Mouse (Mus musculus): ENCODE measurements around the gene Gpr55. TPM values are rescaled to one million over a fixed set of nuclear protein-coding genes. Genes with fewer than 3 reads are reported as not detected.
A peak's percentile ranks its signal among the peaks of the same experiment; 100 is the strongest.

The Gpr55 gene
- polyA plus RNA-seq, 1 experiment from 2014 or later = not detected

GRCm38 (mm10) chr1:85949085-85949684 is 11.6 kb downstream of the Gpr55 start:
- ATAC-seq (replicated peaks; ENCODE audit: insufficient number of reproducible peaks, low FRiP score, low TSS enrichment) = no peak
- no peaks in the 10 kb centered on the region for H3K9me3 ChIP-seq (replicated peaks; ENCODE audit: control insufficient read depth, low read length)

DNA sequence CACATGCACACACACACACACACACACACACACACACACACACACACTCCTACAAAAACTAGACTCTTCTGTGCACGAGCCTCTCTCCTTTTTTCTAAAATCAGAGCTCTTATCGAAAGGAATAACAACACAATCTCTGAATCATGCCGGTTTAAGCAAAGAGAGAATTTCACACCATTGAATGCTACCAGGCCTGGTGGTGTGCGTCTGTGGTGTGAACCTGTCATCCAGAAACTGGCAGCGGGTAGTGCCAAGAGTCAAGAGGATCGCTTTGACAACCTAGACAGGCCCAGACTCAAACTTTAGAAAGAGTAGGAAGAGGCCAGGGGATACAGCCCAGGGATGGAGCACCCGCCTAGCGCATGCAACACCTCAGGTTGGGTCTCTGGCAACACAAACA is 18.5 kb downstream of the Gpr55 start:
- Histone ChIP-seq H3K9ac (ENCODE audit: low read depth, low read length) (no peak overlapping the region), H3K27me3 (ENCODE audit: control insufficient read depth, insufficient read depth, low read length) (no peaks in the 10 kb centered on the region), H3K27ac (ENCODE audit: low read depth, low read length) (no peak overlapping the region), H3K9me3 (replicated peaks; ENCODE audit: control insufficient read depth, low read length) (no peaks in the 10 kb centered on the region), H3K36me3 (ENCODE audit: control insufficient read depth, insufficient read depth, low read length) (no peaks in the 10 kb centered on the region), H3K4me3 (ENCODE audit: low read depth, low read length) (no peak overlapping the region), H3K4me1 (ENCODE audit: control insufficient read depth, insufficient read depth, low read length) (no peaks in the 10 kb centered on the region), H3K4me2 (no peak overlapping the region)
- ATAC-seq (replicated peaks; ENCODE audit: insufficient number of reproducible peaks, low FRiP score, low TSS enrichment) = no peak
- 64% methylated on average over 8 of the region's 8 CpGs for WGBS (ENCODE audit: insufficient replicate concordance)

More at GRCm38 (mm10) chr1:85949085-85949684, 11.6 kb downstream of the Gpr55 start:
- Histone ChIP-seq H3K9ac (ENCODE audit: low read depth, low read length) (no peak overlapping the region), H3K4me2 (no peak overlapping the region), H3K4me1 (ENCODE audit: control insufficient read depth, insufficient read depth, low read length) (no peaks in the 10 kb centered on the region), H3K27ac (ENCODE audit: low read depth, low read length) (no peak overlapping the region), H3K27me3 (ENCODE audit: control insufficient read depth, insufficient read depth, low read length) (no peaks in the 10 kb centered on the region), H3K36me3 (ENCODE audit: control insufficient read depth, insufficient read depth, low read length) (no peaks in the 10 kb centered on the region), H3K4me3 (ENCODE audit: low read depth, low read length) (no peak overlapping the region)
- 77% methylated on average over 2 of the region's 2 CpGs for WGBS (ENCODE audit: insufficient replicate concordance)

GRCm38 (mm10) chr1:85937323-85937722 is 23.5 kb downstream of the Gpr55 start:
- Histone ChIP-seq H3K9me3 (replicated peaks; ENCODE audit: control insufficient read depth, low read length) (no peaks in the 10 kb centered on the region), H3K4me1 (ENCODE audit: control insufficient read depth, insufficient read depth, low read length) (peaks cover 14% of the 10 kb centered on the region), H3K36me3 (ENCODE audit: control insufficient read depth, insufficient read depth, low read length) (no peaks in the 10 kb centered on the region), H3K27ac (ENCODE audit: low read depth, low read length) (no peak overlapping the region), H3K27me3 (ENCODE audit: control insufficient read depth, insufficient read depth, low read length) (0 out of 2 replicates have a peak, but pooled peaks cover 4% of the 10 kb centered on the region), H3K9ac (ENCODE audit: low read depth, low read length) (no peak overlapping the region), H3K4me2 (no peak overlapping the region), H3K4me3 (ENCODE audit: low read depth, low read length) (no peak overlapping the region)
- no peak for ATAC-seq (replicated peaks; ENCODE audit: insufficient number of reproducible peaks, low FRiP score, low TSS enrichment)
- WGBS (ENCODE audit: insufficient replicate concordance) = 63% methylated on average over 1 of the region's 1 CpGs

DNA sequence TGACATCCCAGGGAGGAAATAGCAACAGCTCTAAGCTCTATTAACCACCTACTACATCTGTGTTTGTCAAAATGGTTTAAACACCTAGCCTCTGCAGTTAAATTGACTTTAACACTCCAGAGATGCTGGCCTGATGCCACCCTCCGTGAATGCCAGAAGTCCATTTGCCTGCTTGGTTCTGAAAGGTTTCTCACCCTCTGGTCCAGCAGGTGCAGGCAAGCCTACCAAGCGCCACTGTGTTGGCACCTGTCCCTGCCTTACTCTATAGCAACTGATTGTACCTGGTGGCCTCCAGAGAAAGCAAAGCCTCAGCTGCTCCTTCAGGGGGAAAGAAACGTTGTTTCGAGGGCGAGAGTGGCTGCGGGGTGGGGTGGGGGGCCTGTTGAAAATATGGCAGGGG is 24.5 kb downstream of the Gpr55 start:
- no peak overlapping the region for H3K9ac ChIP-seq (ENCODE audit: low read depth, low read length)
- 70% methylated on average over 6 of the region's 6 CpGs for WGBS (ENCODE audit: insufficient replicate concordance)
- H3K9me3 ChIP-seq (replicated peaks; ENCODE audit: control insufficient read depth, low read length) = no peaks in the 10 kb centered on the region

GRCm38 (mm10) chr1:85935148-85935852 is 25.5 kb downstream of the Gpr55 start:
- H3K27ac ChIP-seq (ENCODE audit: low read depth, low read length) = no peak overlapping the region
- no peaks in the 10 kb centered on the region for H3K9me3 ChIP-seq (replicated peaks; ENCODE audit: control insufficient read depth, low read length)
- no peak overlapping the region for H3K4me3 ChIP-seq (ENCODE audit: low read depth, low read length)
- 46% methylated on average over 8 of the region's 8 CpGs for WGBS (ENCODE audit: insufficient replicate concordance)
- 0 out of 2 replicates have a peak, but pooled peaks cover 4% of the 10 kb centered on the region for H3K27me3 ChIP-seq (ENCODE audit: control insufficient read depth, insufficient read depth, low read length)
- ATAC-seq (replicated peaks; ENCODE audit: insufficient number of reproducible peaks, low FRiP score, low TSS enrichment) = no peak
- no peak overlapping the region for H3K4me2 ChIP-seq
- peaks cover 14% of the 10 kb centered on the region for H3K4me1 ChIP-seq (ENCODE audit: control insufficient read depth, insufficient read depth, low read length)
- no peak overlapping the region for H3K9ac ChIP-seq (ENCODE audit: low read depth, low read length)
- H3K36me3 ChIP-seq (ENCODE audit: control insufficient read depth, insufficient read depth, low read length) = no peaks in the 10 kb centered on the region

More for the DNA sequence above, 24.5 kb downstream of the Gpr55 start:
- Histone ChIP-seq H3K4me1 (ENCODE audit: control insufficient read depth, insufficient read depth, low read length) (peaks cover 14% of the 10 kb centered on the region), H3K4me2 (no peak overlapping the region), H3K27ac (ENCODE audit: low read depth, low read length) (no peak overlapping the region), H3K36me3 (ENCODE audit: control insufficient read depth, insufficient read depth, low read length) (no peaks in the 10 kb centered on the region), H3K4me3 (ENCODE audit: low read depth, low read length) (no peak overlapping the region), H3K27me3 (ENCODE audit: control insufficient read depth, insufficient read depth, low read length) (0 out of 2 replicates have a peak, but pooled peaks cover 4% of the 10 kb centered on the region)
- no peak for ATAC-seq (replicated peaks; ENCODE audit: insufficient number of reproducible peaks, low FRiP score, low TSS enrichment)

- Histone ChIP-seq H3K9me3 (replicated peaks; ENCODE audit: control insufficient read depth, low read length) (no peaks in the 10 kb centered on the region), H3K27ac (ENCODE audit: low read depth, low read length) (no peak overlapping the region), H3K27me3 (ENCODE audit: control insufficient read depth, insufficient read depth, low read length) (0 out of 2 replicates have a peak, but pooled peaks cover 4% of the 10 kb centered on the region), H3K4me3 (ENCODE audit: low read depth, low read length) (no peak overlapping the region), H3K9ac (ENCODE audit: low read depth, low read length) (0 out of 2 replicates have a peak overlapping the region, but pooled peaks have one; percentile 28), H3K4me1 (ENCODE audit: control insufficient read depth, insufficient read depth, low read length) (peaks cover 14% of the 10 kb centered on the region), H3K4me2 (no peak overlapping the region), H3K36me3 (ENCODE audit: control insufficient read depth, insufficient read depth, low read length) (no peaks in the 10 kb centered on the region)
- WGBS (ENCODE audit: insufficient replicate concordance) = 13% methylated on average over 7 of the region's 7 CpGs
- no peak for ATAC-seq (replicated peaks; ENCODE audit: insufficient number of reproducible peaks, low FRiP score, low TSS enrichment)
These were observed 26.2 kb downstream of the Gpr55 start for GRCm38 (mm10) chr1:85934560-85934959.

DNA sequence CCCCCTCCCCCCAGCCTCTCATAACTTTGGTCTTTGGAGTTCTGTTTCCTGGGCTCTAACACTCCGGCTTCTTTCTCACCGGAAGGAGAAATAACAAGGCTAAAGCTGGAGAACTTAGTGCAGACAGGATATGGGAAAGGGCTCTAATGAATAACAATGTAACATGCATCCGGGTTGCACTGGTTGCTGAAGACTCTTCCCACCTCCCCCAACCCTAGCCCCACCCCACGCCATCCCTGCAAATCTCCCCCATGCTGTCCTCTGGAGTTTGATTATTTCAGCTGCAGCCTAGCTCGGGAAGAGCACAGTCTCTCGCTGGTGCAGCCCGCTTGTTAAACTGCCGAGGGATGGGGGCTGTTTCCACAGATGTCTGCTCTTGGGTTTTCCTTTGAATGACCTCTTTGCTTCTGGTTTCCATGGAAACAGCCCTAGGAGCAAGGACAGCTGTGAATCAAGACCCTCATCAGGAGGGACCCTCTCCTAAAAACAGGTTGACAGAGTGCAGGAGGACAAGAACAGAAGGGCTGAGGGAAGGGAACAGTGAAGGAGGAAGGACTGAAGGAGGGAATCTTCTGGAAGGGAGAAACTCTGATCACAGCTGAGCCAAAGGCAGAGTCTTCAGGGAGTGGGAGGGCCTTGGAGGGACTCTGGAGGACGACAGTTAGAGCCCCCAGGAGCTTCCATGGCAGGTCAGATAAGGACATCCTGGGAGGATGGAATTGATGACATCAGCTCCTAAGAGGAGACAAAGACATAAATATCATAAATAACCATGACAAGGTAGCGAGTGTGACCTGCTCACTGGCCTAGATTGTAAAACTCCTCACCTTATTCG is 27.0 kb downstream of the Gpr55 start:
- Histone ChIP-seq H3K4me1 (ENCODE audit: control insufficient read depth, insufficient read depth, low read length) (peaks cover 14% of the 10 kb centered on the region), H3K9me3 (replicated peaks; ENCODE audit: control insufficient read depth, low read length) (no peaks in the 10 kb centered on the region), H3K9ac (ENCODE audit: low read depth, low read length) (peak overlapping the region; percentile 30; the same call in 1 of the 2 replicates), H3K36me3 (ENCODE audit: control insufficient read depth, insufficient read depth, low read length) (no peaks in the 10 kb centered on the region), H3K4me3 (ENCODE audit: low read depth, low read length) (no peak overlapping the region), H3K4me2 (peak overlapping the region; percentile 38), H3K27ac (ENCODE audit: low read depth, low read length) (no peak overlapping the region), H3K27me3 (ENCODE audit: control insufficient read depth, insufficient read depth, low read length) (0 out of 2 replicates have a peak, but pooled peaks cover 4% of the 10 kb centered on the region)
- WGBS (ENCODE audit: insufficient replicate concordance) = 14% methylated on average over 11 of the region's 11 CpGs
- peak; percentile 36 for ATAC-seq (replicated peaks; ENCODE audit: insufficient number of reproducible peaks, low FRiP score, low TSS enrichment)

- peaks cover 17% of the 10 kb centered on the region for H3K4me1 ChIP-seq (ENCODE audit: control insufficient read depth, insufficient read depth, low read length)
These were observed 27.6 kb downstream of the Gpr55 start for GRCm38 (mm10) chr1:85933226-85933625.

More at GRCm38 (mm10) chr1:85933226-85933625, 27.6 kb downstream of the Gpr55 start:
- Histone ChIP-seq H3K27me3 (ENCODE audit: control insufficient read depth, insufficient read depth, low read length) (0 out of 2 replicates have a peak, but pooled peaks cover 4% of the 10 kb centered on the region), H3K4me2 (peak overlapping the region; percentile 38), H3K4me3 (ENCODE audit: low read depth, low read length) (no peak overlapping the region), H3K36me3 (ENCODE audit: control insufficient read depth, insufficient read depth, low read length) (no peaks in the 10 kb centered on the region), H3K9me3 (replicated peaks; ENCODE audit: control insufficient read depth, low read length) (no peaks in the 10 kb centered on the region), H3K27ac (ENCODE audit: low read depth, low read length) (no peak overlapping the region), H3K9ac (ENCODE audit: low read depth, low read length) (no peak overlapping the region; the same call in 1 of the 2 replicates)
- ATAC-seq (replicated peaks; ENCODE audit: insufficient number of reproducible peaks, low FRiP score, low TSS enrichment) = no peak
- WGBS (ENCODE audit: insufficient replicate concordance) = 33% methylated on average over 7 of the region's 7 CpGs

All from heart, embryonic 11.5 days (tissue).